Comparison of ENCODE assay signal across 10 mouse cellular contexts in the genomic region with DNA sequence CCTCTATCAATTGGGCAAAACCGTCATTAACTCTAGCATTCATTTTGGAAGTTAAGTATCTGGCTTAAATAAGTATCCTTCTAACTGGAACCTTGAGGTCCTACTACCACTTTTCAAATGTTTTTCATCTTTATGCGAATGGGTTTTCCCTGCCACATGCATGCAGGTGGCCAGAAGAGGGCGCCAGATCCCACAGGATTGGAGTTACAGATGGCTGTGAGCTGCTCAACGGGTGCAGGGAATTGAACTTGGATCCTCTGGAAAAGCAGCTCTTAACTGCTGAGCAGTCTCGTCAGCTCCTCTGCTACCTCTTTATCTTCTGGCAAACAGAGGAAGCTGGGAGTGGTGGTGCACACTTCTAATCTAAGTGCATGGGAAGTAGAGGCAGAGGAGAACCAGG. TPM values are rescaled to one million over a fixed set of nuclear protein-coding genes. Genes with fewer than 3 reads are reported as not detected.
DNase-seq lines count a peak whose midpoint lies in the region; TF ChIP-seq lines count a peak whose summit lies in the region.
"Had no signal": no experiment of that assay in that cellular context is flagged by ENCODE, and none has a peak within 500 bp of the region (broad histone marks: within the 10 kb centered on the region; RNA-seq: fewer than 3 reads in every experiment).

No protein-coding gene starts in this region.

- no peak for TF ChIP-seq POLR2A in kidney, adult 2 months (IDR thresholded peaks at IDR 0.05; ENCODE audit: low read depth, low read length)
- no peak for TF ChIP-seq POLR2A in bone marrow macrophage, adult 2 months (IDR thresholded peaks at IDR 0.05; ENCODE audit: borderline replicate concordance, low read depth, low read length)

- peaks cover 4% of the 10 kb centered on the region; the same call in 1 of the 2 replicates for H3K9me3 ChIP-seq in E14TG2a.4 (ENCODE audit: low read length)
- H3K9me3 ChIP-seq: embryonic facial prominence, embryonic 12.5 days had no signal

- H3K4me1 ChIP-seq in kidney, adult 2 months (ENCODE audit: control insufficient read depth, insufficient read depth, low read length), result peaks cover 4% of the 10 kb centered on the region; the same call in 1 of the 2 replicates
- H3K4me1 ChIP-seq in E14TG2a.4 (replicated peaks; ENCODE audit: low read depth, low read length), result peaks cover 19% of the 10 kb centered on the region
- H3K4me1 ChIP-seq in bone marrow macrophage, adult 2 months (ENCODE audit: control insufficient read depth, insufficient read depth, low read length), result peaks cover 2% of the 10 kb centered on the region; the same call in 1 of the 2 replicates
- H3K4me1 ChIP-seq: embryonic facial prominence, embryonic 12.5 days had no signal

- H3K36me3 ChIP-seq in kidney, adult 2 months (ENCODE audit: control insufficient read depth, insufficient read depth, low read length), result no peaks in the 10 kb centered on the region
- no peaks in the 10 kb centered on the region for H3K36me3 ChIP-seq in E14TG2a.4 (ENCODE audit: insufficient read depth, low read length)
- H3K36me3 ChIP-seq: embryonic facial prominence, embryonic 12.5 days had no signal

- H3K4me3 ChIP-seq in kidney, adult 2 months (ENCODE audit: insufficient read depth, low read depth, low read length), result no peak overlapping the region
- no peak overlapping the region for H3K4me3 ChIP-seq in E14TG2a.4 (replicated peaks; ENCODE audit: low read length)
- no peak overlapping the region for H3K4me3 ChIP-seq in bone marrow macrophage, adult 2 months (ENCODE audit: insufficient read depth, low read length)
- H3K4me3 ChIP-seq: embryonic facial prominence, embryonic 12.5 days; myocyte had no signal

- WGBS in kidney, adult 2 months, result 67% methylated on average over 5 of the region's 5 CpGs

- peak; percentile 71 for TF ChIP-seq CTCF in kidney, adult 2 months (conservative IDR thresholded peaks at IDR 0.05; ENCODE audit: insufficient read depth, insufficient read length, low read depth, low read length)
- peak; percentile 51 for TF ChIP-seq CTCF in E14TG2a.4 (conservative IDR thresholded peaks at IDR 0.05; ENCODE audit: low read length)
- TF ChIP-seq CTCF in bone marrow macrophage, adult 2 months (IDR thresholded peaks at IDR 0.05; ENCODE audit: low read depth, low read length), result peak; percentile 73

- DNase-seq in kidney, adult 2 months, result no peak
- DNase-seq in kidney, adult 9 months, result no peak
- peak; percentile 78 for DNase-seq in naive thymus-derived CD4-positive, alpha-beta T cell, adult 2 months (ENCODE audit: low read depth)
- no peak for DNase-seq in layer of hippocampus, adult 8-10 months (ENCODE audit: low spot score in 2 of 2)
- no peak for DNase-seq in adipocyte (ENCODE audit: low spot score)
- no peak for DNase-seq in gastrocnemius, postnatal 10 days

- H3K27me3 ChIP-seq in kidney, adult 2 months (replicated peaks; ENCODE audit: control insufficient read depth, insufficient read depth, low read length), result no peaks in the 10 kb centered on the region
- no peaks in the 10 kb centered on the region for H3K27me3 ChIP-seq in E14TG2a.4 (ENCODE audit: insufficient read depth, low read length)
- H3K27me3 ChIP-seq: embryonic facial prominence, embryonic 12.5 days had no signal

- no peak overlapping the region for H3K27ac ChIP-seq in kidney, adult 2 months (ENCODE audit: insufficient read depth, low read depth, low read length)
- no peak overlapping the region for H3K27ac ChIP-seq in bone marrow macrophage, adult 2 months (ENCODE audit: insufficient read depth, low read depth, low read length)
- H3K27ac ChIP-seq: embryonic facial prominence, embryonic 12.5 days had no signal

RNA-seq across cellular contexts. Expression of a gene that starts 5.7 kb away (rescaled TPM):
- polyA plus RNA-seq in kidney, adult 2 months (2012; rRNA removed), result 28.8 and 30.9 TPM in 2 replicates
- 24.2 and 25.0 TPM in 2 replicates for polyA plus RNA-seq in bone marrow macrophage, adult 2 months (2012; ENCODE audit: insufficient read depth, insufficient read length, missing spikeins)
- total RNA-seq in layer of hippocampus, adult 8-10 months (2022), result 10 to 100 TPM; 27.2 to 31.7 (median 28.4) TPM
- total RNA-seq in gastrocnemius, postnatal 10 days (2021), result 10 to 100 TPM; 13.0 to 15.1 TPM

RNA-seq across cellular contexts. Expression of a gene that starts 5.7 kb away (rescaled TPM):
- polyA plus RNA-seq in kidney, adult 2 months (2012; rRNA removed), result not detected in 2 replicates
- polyA plus RNA-seq in bone marrow macrophage, adult 2 months (2012; ENCODE audit: insufficient read depth, insufficient read length, missing spikeins), result not detected in 2 replicates
- total RNA-seq in layer of hippocampus, adult 8-10 months (2022), result 1 to 10 TPM in 1 of 4 experiments, under 1 TPM in 3; 0.43 to 1.1 (median 0.58) TPM
- total RNA-seq in gastrocnemius, postnatal 10 days (2021), result under 1 TPM; 0.23 to 0.49 TPM

RNA-seq across cellular contexts. Expression of a gene that starts 12.0 kb away (rescaled TPM):
- polyA plus RNA-seq in kidney, adult 2 months (2012; rRNA removed), result 16.8 and 19.6 TPM in 2 replicates
- not detected in 2 replicates for polyA plus RNA-seq in bone marrow macrophage, adult 2 months (2012; ENCODE audit: insufficient read depth, insufficient read length, missing spikeins)
- total RNA-seq in layer of hippocampus, adult 8-10 months (2022), result 10 to 100 TPM; 14.6 to 23.4 (median 18.8) TPM
- 10 to 100 TPM; 25.9 to 26.0 TPM for total RNA-seq in gastrocnemius, postnatal 10 days (2021)

RNA-seq across cellular contexts. Expression of a gene that starts 15.3 kb away (rescaled TPM):
- 27.9 and 32.8 TPM in 2 replicates for polyA plus RNA-seq in kidney, adult 2 months (2012; rRNA removed)
- 0.29 TPM in 1 of 2 replicates, not detected in the other for polyA plus RNA-seq in bone marrow macrophage, adult 2 months (2012; ENCODE audit: insufficient read depth, insufficient read length, missing spikeins)
- 10 to 100 TPM; 13.3 to 16.8 (median 14.8) TPM for total RNA-seq in layer of hippocampus, adult 8-10 months (2022)
- total RNA-seq in gastrocnemius, postnatal 10 days (2021), result 100 to 1,000 TPM; 107 to 115 TPM

RNA-seq across cellular contexts. Expression of a gene that starts 17.5 kb away (rescaled TPM):
- 4.4 and 5.4 TPM in 2 replicates for polyA plus RNA-seq in kidney, adult 2 months (2012; rRNA removed)
- polyA plus RNA-seq in bone marrow macrophage, adult 2 months (2012; ENCODE audit: insufficient read depth, insufficient read length, missing spikeins), result not detected in 2 replicates
- total RNA-seq in layer of hippocampus, adult 8-10 months (2022), result 1 to 10 TPM in 2 of 4 experiments, under 1 TPM in 2; 0.33 to 1.4 (median 0.95) TPM
- under 1 TPM in 1 of 2 experiments, not detected in 1; 0.18 TPM for total RNA-seq in gastrocnemius, postnatal 10 days (2021)
